Mouse (Mus musculus) lung, adult 2 months (tissue): Measurements from ENCODE around the gene Ubiad1.

Source experiments
- CTCF ChIP-seq: fragments of 200-500 bp; IDR thresholded peaks from 2 replicates; pipeline ENCODE4 v1.5.1; 2011; ENCODE audit warnings: mild to moderate bottlenecking, low read length, control low read depth; ENCODE audit not compliant: insufficient read depth
- POLR2A ChIP-seq: fragments of 200-500 bp; IDR thresholded peaks from 2 replicates; pipeline ENCODE4 v1.6.1; 2011; ENCODE audit warnings: low read depth, mild to moderate bottlenecking, control low read depth, low read length, borderline replicate concordance; ENCODE audit errors: extremely low read depth

GRCm38 (mm10) chr4:148391714-148392310, 52.8 kb downstream of the Ubiad1 start:
- TF ChIP-seq CTCF (no peak), POLR2A (no peak)
